Mouse (Mus musculus) G1E (cell line): ENCODE results near the gene Sppl3.

Experiments used
- CTCF ChIP-seq: IDR thresholded peaks from 2 replicates; pipeline ENCODE4 v1.5.1; 2012; ENCODE audit warnings: low read depth, low read length, inconsistent platforms, mixed read lengths
- GATA1 ChIP-seq: IDR thresholded peaks from 2 replicates; pipeline ENCODE4 v1.6.1; 2012; ENCODE audit warnings: borderline replicate concordance, low read length, inconsistent platforms, mixed read lengths
- POLR2AphosphoS5 ChIP-seq: IDR thresholded peaks from 2 replicates; pipeline ENCODE4 v1.6.1; 2012; ENCODE audit warnings: low read depth, low read length, inconsistent platforms; ENCODE audit not compliant: insufficient replicate concordance
- TAL1 ChIP-seq: conservative IDR thresholded peaks from 2 replicates; pipeline ENCODE4 v1.6.1; 2012; ENCODE audit warnings: low read depth, low read length, inconsistent platforms, mixed read lengths

GRCm38 (mm10) chr5:114968651-114969050, 42.3 kb upstream of the Sppl3 start:
- no peak for TF ChIP-seq CTCF
- no peak for TF ChIP-seq POLR2AphosphoS5
- TF ChIP-seq TAL1: no peak
- no peak for TF ChIP-seq GATA1
